Mouse (Mus musculus) megakaryocyte, embryonic 14.5 days (primary cell): ENCODE data around the gene Cyp24a1.

ENCODE experiments used
- FLI1 ChIP-seq: IDR thresholded peaks from 2 replicates; pipeline ENCODE4 v1.6.1; 2012; ENCODE audit warnings: low read length, inconsistent platforms, mixed read lengths
- GATA1 ChIP-seq: IDR thresholded peaks from 3 replicates; pipeline ENCODE4 v1.6.1; 2012; ENCODE audit warnings: mixed read lengths, low read length, inconsistent platforms, borderline replicate concordance

- TF ChIP-seq GATA1 (no peak), FLI1 (no peak)
Observed at GRCm38 (mm10) chr2:170469616-170470308, 27.2 kb downstream of the Cyp24a1 start.
